Mouse (Mus musculus) thymus, adult 2 months (tissue): ENCODE data around the gene Gripap1.

Experiments
- CTCF ChIP-seq: fragments of 200-500 bp; IDR thresholded peaks from 2 replicates; pipeline ENCODE4 v1.5.1; 2012; ENCODE audit warnings: mild to moderate bottlenecking, control low read depth, low read length, moderate library complexity, borderline replicate concordance; ENCODE audit not compliant: control insufficient read depth, poor library complexity, insufficient read depth; ENCODE audit errors: extremely low read depth
- POLR2A ChIP-seq: fragments of 200-500 bp; IDR thresholded peaks from 2 replicates; pipeline ENCODE4 v1.6.1; 2012; ENCODE audit warnings: mild to moderate bottlenecking, low read length, control low read depth, moderate library complexity; ENCODE audit not compliant: control insufficient read depth, poor library complexity, insufficient read depth; ENCODE audit errors: extremely low read depth

DNA sequence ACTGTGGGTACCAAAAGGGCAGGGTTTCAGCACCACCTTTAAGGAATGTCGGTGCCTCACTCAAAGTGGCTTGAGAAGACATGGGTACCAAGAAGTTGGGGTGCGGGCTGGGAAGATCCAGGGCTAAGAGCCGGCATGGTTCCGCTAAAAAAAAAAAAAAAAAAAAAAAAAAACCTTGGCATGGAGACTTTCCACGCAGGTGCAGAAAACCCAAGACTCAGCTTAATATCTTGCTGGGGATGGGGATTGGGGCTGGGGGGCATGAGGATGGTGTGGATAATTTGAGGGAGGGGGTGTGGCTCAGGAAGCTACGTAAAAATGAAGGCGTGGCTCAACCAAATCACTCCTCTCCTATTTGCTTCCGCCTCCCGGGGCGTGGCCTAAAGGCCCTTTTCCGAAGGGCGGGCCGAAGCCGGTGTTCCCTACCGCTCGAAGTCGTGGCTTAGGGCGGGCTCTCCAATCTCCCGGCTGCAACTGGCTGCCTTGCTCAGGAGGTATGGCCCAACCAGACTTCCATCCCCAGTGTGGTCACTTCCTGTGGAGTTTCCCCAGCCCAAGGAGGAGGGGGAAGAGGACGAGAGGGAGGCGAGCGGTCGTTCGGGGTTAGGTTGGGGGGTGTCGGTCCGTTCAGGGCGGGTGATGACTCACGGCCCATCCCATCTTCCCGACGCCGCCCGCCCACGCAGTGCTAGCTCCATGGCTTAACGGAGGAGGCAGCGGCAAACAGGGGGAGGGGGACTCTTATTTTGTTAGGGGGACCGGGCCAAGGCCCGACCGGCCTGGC, 27.2 kb upstream of the Gripap1 start, which contains the start of gene Tfe3:
- TF ChIP-seq CTCF (no peak), POLR2A (no peak)
